Mouse (Mus musculus) forebrain, postnatal 0 days (tissue): ENCODE data around the gene Dusp7. TPM values are rescaled to one million over a fixed set of nuclear protein-coding genes. Genes with fewer than 3 reads are reported as not detected.

Experiments used
- ATAC-seq: fragments of 200-750 bp; cut with Nextera tagmentation; 2 replicates; pipeline ENCODE4 v1.8.0; 2017; ENCODE audit warnings: mild to moderate bottlenecking, moderate library complexity
- DNase-seq: peaks from one replicate; pipeline ENCODE4 v3.0.0-alpha.2; 2015
- H3K27ac ChIP-seq: fragments of 300-500 bp; sonication (generic); 2 replicates; pipeline ENCODE4 v1.5.1; 2014; ENCODE audit warnings: low read depth, mild to moderate bottlenecking, antibody characterized with exemption, low read length, moderate library complexity, mixed read lengths
- H3K27me3 ChIP-seq: fragments of 300-500 bp; sonication (generic); 2 replicates; pipeline ENCODE4 v1.6.1; 2014; ENCODE audit warnings: mild to moderate bottlenecking, low read length, mixed read lengths; ENCODE audit not compliant: insufficient read depth
- H3K36me3 ChIP-seq: fragments of 300-500 bp; sonication (generic); 2 replicates; pipeline ENCODE4 v1.6.1; 2014; ENCODE audit warnings: mild to moderate bottlenecking, moderate library complexity; ENCODE audit not compliant: insufficient read depth
- H3K4me1 ChIP-seq: fragments of 300-500 bp; sonication (generic); 2 replicates; pipeline ENCODE4 v1.6.1; 2014; ENCODE audit warnings: antibody characterized with exemption; ENCODE audit not compliant: insufficient read depth
- H3K4me2 ChIP-seq: fragments of 300-500 bp; sonication (generic); 2 replicates; pipeline ENCODE4 v1.6.1; 2014; ENCODE audit warnings: low read depth, mild to moderate bottlenecking, moderate library complexity
- H3K4me3 ChIP-seq: fragments of 300-500 bp; sonication (generic); 2 replicates; pipeline ENCODE4 v1.5.1; 2014; ENCODE audit warnings: low read depth, low read length, mixed read lengths
- H3K9ac ChIP-seq: fragments of 300-500 bp; sonication (generic); 2 replicates; pipeline ENCODE4 v1.6.1; 2014; ENCODE audit warnings: mild to moderate bottlenecking
- H3K9me3 ChIP-seq: fragments of 300-500 bp; sonication (generic); 2 replicates; pipeline ENCODE4 v1.6.1; 2016; ENCODE audit warnings: low read length
- CTCF ChIP-seq: sonication (generic); IDR thresholded peaks from 2 replicates; pipeline ENCODE4 v1.5.1; 2016; ENCODE audit warnings: antibody characterized with exemption, control low read depth, low read depth
- WGBS: fragments of 180-500 bp; shearing (Covaris S2); extraction: QIAGEN DNeasy Blood & Tissue Kit; methylation state at CpG from one replicate; pipeline ENCODE4 v1.1.7; 2014; 5-methylcytosine and 5-hydroxymethylcytosine counted together
- polyA plus RNA-seq: library from polyadenylated mRNA; unstranded; fragments of >200 nt; fragmentation: Nextera tagmentation; extraction: Ambion mirVana; gene quantifications from 2 replicates; pipeline ENCODE4 v1.2.1, GENCODE M21; 2015
- total RNA-seq: library from RNA; depleted of rRNA; stranded (reverse); fragments of >200 nt; gene quantifications from 2 replicates; pipeline ENCODE4 v1.2.3, GENCODE M21; 2014

The Dusp7 gene
- total and polyA plus RNA-seq, 2 experiments from 2014 or later, result 16.7 to 43.5 TPM

DNA sequence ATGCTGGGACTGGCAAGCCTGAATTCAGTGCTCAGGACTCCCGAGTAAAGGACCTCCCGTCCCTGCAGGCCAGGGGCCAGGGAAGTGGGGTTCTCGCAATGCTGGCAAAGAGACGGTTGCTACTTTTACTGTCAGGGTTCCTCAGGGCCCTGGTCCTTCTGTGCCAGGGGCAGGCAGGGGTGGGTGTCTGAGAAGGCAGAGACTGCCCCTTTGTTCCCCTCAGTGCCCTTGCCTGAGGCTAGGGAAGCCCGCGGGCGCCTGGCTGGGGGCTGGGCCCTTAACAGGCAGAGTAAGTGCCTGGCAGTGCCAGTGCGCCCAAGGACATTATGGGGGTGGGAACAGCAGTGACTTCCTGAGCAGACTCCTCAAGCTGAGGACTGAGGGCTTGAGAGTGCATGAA, 8.8 kb downstream of the Dusp7 start:
- H3K27ac ChIP-seq, result no peak overlapping the region
- H3K27me3 ChIP-seq, result no peaks in the 10 kb centered on the region
- 70% methylated on average over 8 of the region's 8 CpGs for WGBS
- ATAC-seq (peak; percentile 5; the same call in 1 of the 2 replicates), DNase-seq (no peak)
- no peak overlapping the region for H3K4me2 ChIP-seq
- H3K36me3 ChIP-seq, result peaks cover 32% of the 10 kb centered on the region
- no peak for TF ChIP-seq CTCF
- H3K4me3 ChIP-seq, result no peak overlapping the region
- H3K9ac ChIP-seq, result no peak overlapping the region
- H3K4me1 ChIP-seq, result peaks cover 2% of the 10 kb centered on the region; the same call in 1 of the 2 replicates
- H3K9me3 ChIP-seq, result no peaks in the 10 kb centered on the region

DNA sequence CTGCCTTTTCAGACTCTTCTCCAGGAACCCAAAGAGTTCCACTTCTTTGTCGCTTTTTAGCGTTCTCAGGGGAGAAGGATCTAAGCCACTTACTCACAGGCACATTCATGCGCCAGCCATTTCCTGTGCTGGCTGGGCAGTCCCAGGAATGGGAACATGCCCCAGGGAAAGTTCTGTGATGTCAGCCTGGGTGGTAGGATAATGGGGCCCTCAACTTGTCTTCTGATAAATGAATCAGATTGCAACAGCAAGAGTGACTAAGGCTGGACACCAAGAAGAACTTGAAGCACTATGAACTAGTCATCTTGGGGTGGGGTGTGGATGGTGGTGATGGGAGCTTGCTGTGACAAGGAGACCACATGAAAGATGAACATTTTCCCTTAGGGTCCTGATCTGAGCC, 9.6 kb downstream of the Dusp7 start:
- Histone ChIP-seq H3K9ac (no peak overlapping the region), H3K27ac (no peak overlapping the region), H3K36me3 (peaks cover 24% of the 10 kb centered on the region), H3K27me3 (no peaks in the 10 kb centered on the region), H3K4me2 (no peak overlapping the region), H3K4me3 (no peak overlapping the region), H3K4me1 (no peaks in the 10 kb centered on the region), H3K9me3 (no peaks in the 10 kb centered on the region)
- 86% methylated on average over 3 of the region's 3 CpGs for WGBS
- TF ChIP-seq CTCF, result no peak
- DNase-seq (no peak), ATAC-seq (no peak)

DNA sequence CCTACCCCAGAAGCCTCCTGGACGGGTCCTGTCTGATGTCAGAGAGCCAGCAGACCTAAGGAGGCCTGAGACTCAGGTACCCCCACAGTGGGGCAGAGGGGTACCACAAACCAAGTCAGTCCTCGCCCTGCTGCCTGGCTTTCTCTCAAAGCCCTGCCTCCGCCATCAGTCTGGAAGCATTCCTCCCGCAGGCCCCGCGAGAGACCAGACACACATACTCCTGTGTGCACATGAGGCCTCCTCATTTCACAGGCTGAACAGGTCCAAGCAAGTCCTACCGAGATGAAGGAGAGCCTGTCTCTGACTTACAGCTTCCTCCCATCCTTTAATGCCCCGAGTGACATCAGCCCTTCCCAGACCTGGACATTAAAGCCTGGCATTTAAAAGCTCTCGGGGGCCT, 10.3 kb downstream of the Dusp7 start:
- DNase-seq, result no peak
- ATAC-seq, result no peak
- 73% methylated on average over 9 of the region's 9 CpGs for WGBS
- no peak for TF ChIP-seq CTCF
- no peaks in the 10 kb centered on the region for H3K9me3 ChIP-seq
- H3K4me3 ChIP-seq, result no peak overlapping the region
- H3K9ac ChIP-seq, result no peak overlapping the region
- H3K36me3 ChIP-seq, result peaks cover 18% of the 10 kb centered on the region
- H3K4me2 ChIP-seq, result no peak overlapping the region
- H3K27me3 ChIP-seq, result no peaks in the 10 kb centered on the region
- H3K27ac ChIP-seq, result no peak overlapping the region
- H3K4me1 ChIP-seq, result no peaks in the 10 kb centered on the region

GRCm38 (mm10) chr9:106386181-106386864, 17.9 kb downstream of the Dusp7 start:
- no peaks in the 10 kb centered on the region for H3K4me1 ChIP-seq
- H3K9ac ChIP-seq, result no peak overlapping the region
- no peak overlapping the region for H3K4me3 ChIP-seq
- H3K27ac ChIP-seq, result no peak overlapping the region
- peak; percentile 42 for ATAC-seq
- H3K9me3 ChIP-seq, result no peaks in the 10 kb centered on the region
- no peak overlapping the region for H3K4me2 ChIP-seq
- no peaks in the 10 kb centered on the region for H3K27me3 ChIP-seq
- no peak for TF ChIP-seq CTCF
- no peak for DNase-seq
- 68% methylated on average over 12 of the region's 12 CpGs for WGBS
- H3K36me3 ChIP-seq, result no peaks in the 10 kb centered on the region

GRCm38 (mm10) chr9:106392828-106393527, 24.5 kb downstream of the Dusp7 start:
- 70% methylated on average over 11 of the region's 11 CpGs for WGBS
- no peak for TF ChIP-seq CTCF

DNA sequence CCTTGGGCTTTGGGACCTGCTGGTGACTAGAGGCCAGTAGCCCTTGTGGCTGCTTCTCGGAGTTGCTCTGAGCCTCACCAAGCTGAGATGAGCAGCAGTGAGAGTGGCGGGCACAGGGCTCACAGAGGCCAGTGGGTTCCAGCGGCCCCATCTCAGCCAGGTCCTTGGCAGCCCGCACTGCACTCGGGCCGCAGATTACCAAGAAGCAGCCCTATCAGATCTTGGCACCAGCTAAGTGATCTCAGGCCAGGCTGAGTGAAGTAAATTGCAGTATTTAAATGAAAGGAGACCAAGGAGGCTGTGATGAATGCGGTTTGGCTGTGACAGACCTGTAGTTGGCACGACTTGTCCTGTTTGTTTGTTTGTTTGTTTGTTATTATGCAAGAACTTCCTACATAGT, 25.1 kb downstream of the Dusp7 start:
- H3K4me1 ChIP-seq, result no peaks in the 10 kb centered on the region
- no peak overlapping the region for H3K4me3 ChIP-seq
- H3K4me2 ChIP-seq, result no peak overlapping the region
- 51% methylated on average over 8 of the region's 8 CpGs for WGBS
- TF ChIP-seq CTCF, result no peak
- no peaks in the 10 kb centered on the region for H3K36me3 ChIP-seq
- H3K27ac ChIP-seq, result no peak overlapping the region
- no peaks in the 10 kb centered on the region for H3K27me3 ChIP-seq
- H3K9me3 ChIP-seq, result no peaks in the 10 kb centered on the region
- H3K9ac ChIP-seq, result no peak overlapping the region
- DNase-seq (no peak), ATAC-seq (no peak)

More at GRCm38 (mm10) chr9:106392828-106393527, 24.5 kb downstream of the Dusp7 start:
- Histone ChIP-seq H3K4me2 (no peak overlapping the region), H3K9ac (no peak overlapping the region), H3K27ac (no peak overlapping the region), H3K36me3 (no peaks in the 10 kb centered on the region), H3K4me3 (no peak overlapping the region), H3K27me3 (no peaks in the 10 kb centered on the region), H3K9me3 (no peaks in the 10 kb centered on the region), H3K4me1 (no peaks in the 10 kb centered on the region)
- no peak for ATAC-seq
- no peak for DNase-seq
